Mouse (Mus musculus) CH12.LX (cell line): ENCODE data around the gene Cby1. TPM values are rescaled to one million over a fixed set of nuclear protein-coding genes. Genes with fewer than 3 reads are reported as not detected.
A peak's percentile ranks its signal among the peaks of the same experiment; 100 is the strongest.

Experiments
- DNase-seq: peaks from one replicate; pipeline ENCODE4 v3.0.0-alpha.2; 2013; ENCODE audit errors: extremely low read depth
- H3K27ac ChIP-seq: 2 replicates; pipeline ENCODE4 v1.5.1; 2012; ENCODE audit warnings: low read depth, mild to moderate bottlenecking, control low read depth, moderate library complexity; ENCODE audit not compliant: insufficient read depth
- H3K27me3 ChIP-seq: replicated peaks from 2 replicates; pipeline ENCODE3; 2012; ENCODE audit warnings: inconsistent platforms
- H3K36me3 ChIP-seq, 2 experiments: replicated peaks in 1 of 2; 2 replicates each; pipeline versions ENCODE3 to v1.6.1; 2012; ENCODE audit warnings: inconsistent platforms in 1 of 2, low read length in 1 of 2, mild to moderate bottlenecking in 1 of 2, mixed read lengths in 1 of 2, moderate library complexity in 1 of 2; ENCODE audit not compliant: control insufficient read depth in 1 of 2, insufficient read depth in 1 of 2
- H3K4me1 ChIP-seq, 2 experiments: 2 replicates each; pipeline ENCODE4 v1.6.1; 2012; ENCODE audit warnings: inconsistent platforms in 1 of 2, moderate library complexity in 1 of 2; ENCODE audit not compliant: insufficient read depth in 2 of 2, control insufficient read depth in 1 of 2
- H3K4me2 ChIP-seq: 2 replicates; pipeline ENCODE4 v1.6.1; 2012; ENCODE audit warnings: low read depth, mild to moderate bottlenecking, control low read depth; ENCODE audit not compliant: poor library complexity, insufficient read depth, severe bottlenecking
- H3K4me3 ChIP-seq, 3 experiments: fragments of 150-350 bp in 1 of 3; sonication (generic) in 1 of 3; replicated peaks in 1 of 3; 2 replicates each; pipeline versions ENCODE3 to v1.5.1; 2011 to 2012; ENCODE audit warnings: low read depth in 2 of 3, low read length in 2 of 3, mild to moderate bottlenecking in 2 of 3, moderate library complexity in 2 of 3, control low read depth in 1 of 3, improper control_type of control experiment in 1 of 3, inconsistent platforms in 1 of 3, mixed read lengths in 1 of 3; ENCODE audit not compliant: poor library complexity in 1 of 3
- H3K79me2 ChIP-seq: replicated peaks from 2 replicates; pipeline ENCODE4 v1.6.1; 2012; ENCODE audit warnings: mild to moderate bottlenecking, moderate library complexity; ENCODE audit not compliant: control insufficient read depth, poor library complexity, insufficient read depth, severe bottlenecking; ENCODE audit errors: extremely low read depth
- H3K9ac ChIP-seq: 2 replicates; pipeline ENCODE4 v1.6.1; 2012; ENCODE audit warnings: low read depth, mild to moderate bottlenecking, control low read depth, moderate library complexity; ENCODE audit not compliant: insufficient read depth
- H3K9me3 ChIP-seq: replicated peaks from 2 replicates; pipeline ENCODE3; 2012; ENCODE audit warnings: low read length, inconsistent platforms, mixed read lengths
- CHD2 ChIP-seq: IDR thresholded peaks from 2 replicates; pipeline ENCODE4 v1.6.1; 2011; ENCODE audit warnings: low read length, improper control_type of control experiment
- CTCF ChIP-seq, 2 experiments: IDR thresholded peaks in 1 of 2; conservative IDR thresholded peaks in 1 of 2; 2 replicates each; pipeline ENCODE4 v1.5.1; 2011 to 2012; ENCODE audit warnings: low read depth in 2 of 2, low read length in 2 of 2, improper control_type of control experiment in 1 of 2, inconsistent platforms in 1 of 2, mild to moderate bottlenecking in 1 of 2, moderate library complexity in 1 of 2
- E2F4 ChIP-seq: IDR thresholded peaks from 2 replicates; pipeline ENCODE4 v1.6.1; 2011; ENCODE audit warnings: low read depth, low read length, improper control_type of control experiment; ENCODE audit not compliant: insufficient replicate concordance
- ELF1 ChIP-seq: IDR thresholded peaks from 2 replicates; pipeline ENCODE4 v1.6.1; 2014; ENCODE audit warnings: low read depth, mild to moderate bottlenecking, inconsistent platforms, low read length, improper control_type of control experiment
- EP300 ChIP-seq: IDR thresholded peaks from 2 replicates; pipeline ENCODE4 v1.6.1; 2011; ENCODE audit warnings: low read length, improper control_type of control experiment
- HCFC1 ChIP-seq: IDR thresholded peaks from 2 replicates; pipeline ENCODE4 v1.6.1; 2012; ENCODE audit warnings: low read depth, mild to moderate bottlenecking, inconsistent platforms, low read length, improper control_type of control experiment
- JUN ChIP-seq: IDR thresholded peaks from 2 replicates; pipeline ENCODE4 v1.6.1; 2011; ENCODE audit warnings: low read depth, mild to moderate bottlenecking, low read length, improper control_type of control experiment, moderate library complexity; ENCODE audit not compliant: insufficient read depth
- KAT2A ChIP-seq: IDR thresholded peaks from 2 replicates; pipeline ENCODE4 v1.6.1; 2012; ENCODE audit warnings: low read length, improper control_type of control experiment, inconsistent platforms; ENCODE audit not compliant: insufficient replicate concordance
- MAFK ChIP-seq: IDR thresholded peaks from 2 replicates; pipeline ENCODE4 v1.6.1; 2011; ENCODE audit warnings: low read length, improper control_type of control experiment; ENCODE audit not compliant: insufficient replicate concordance
- MAZ ChIP-seq: IDR thresholded peaks from 2 replicates; pipeline ENCODE4 v1.6.1; 2012; ENCODE audit warnings: low read depth, mild to moderate bottlenecking, inconsistent platforms, low read length, improper control_type of control experiment, moderate library complexity
- MEF2A ChIP-seq: IDR thresholded peaks from 2 replicates; pipeline ENCODE4 v1.6.1; 2014; ENCODE audit warnings: low read depth, mild to moderate bottlenecking, inconsistent platforms, low read length, improper control_type of control experiment, borderline replicate concordance
- NELFE ChIP-seq: IDR thresholded peaks from 2 replicates; pipeline ENCODE4 v1.6.1; 2011; ENCODE audit warnings: low read depth, low read length, improper control_type of control experiment
- NRF1 ChIP-seq: IDR thresholded peaks from 2 replicates; pipeline ENCODE4 v1.6.1; 2014; ENCODE audit warnings: low read depth, mild to moderate bottlenecking, inconsistent platforms, low read length, improper control_type of control experiment, moderate library complexity
- POLR2A ChIP-seq: IDR thresholded peaks from 2 replicates; pipeline ENCODE4 v1.6.1; 2011; ENCODE audit warnings: low read depth, mild to moderate bottlenecking, improper control_type of control experiment, low read length
- SMC3 ChIP-seq: IDR thresholded peaks from 2 replicates; pipeline ENCODE4 v1.6.1; 2011; ENCODE audit warnings: low read depth, low read length, improper control_type of control experiment
- TBP ChIP-seq: conservative IDR thresholded peaks from 2 replicates; pipeline ENCODE4 v1.6.1; 2011; ENCODE audit warnings: low read depth, low read length, improper control_type of control experiment
- USF2 ChIP-seq: conservative IDR thresholded peaks from 2 replicates; pipeline ENCODE4 v1.6.1; 2011; ENCODE audit warnings: low read depth, low read length, improper control_type of control experiment
- ZKSCAN1 ChIP-seq: IDR thresholded peaks from 2 replicates; pipeline ENCODE4 v1.6.1; 2012; ENCODE audit warnings: low read depth, inconsistent platforms, low read length, improper control_type of control experiment, borderline replicate concordance
- dilution Hi-C: fragments of 300-500 bp; cut with MboI; formaldehyde crosslinking; loops from 2 replicates; pipeline ENCODE4 v1.14.3; 2020; ENCODE audit warnings: low sequenced_read_pairs; ENCODE audit not compliant: extremely low pct_unique_long_range_greater_than_20kb, extremely low pct_ligation_motif_present
- in situ Hi-C: fragments of 300-500 bp; cut with MboI; formaldehyde crosslinking; loops from 3 replicates; pipeline ENCODE4 v1.14.3; 2019; ENCODE audit warnings: low sequenced_read_pairs, low pct_ligation_motif_present, low pct_unique_long_range_greater_than_20kb, mixed read lengths
- polyA plus RNA-seq: library from polyadenylated mRNA; unstranded; fragments of >175 nt; gene quantifications from 2 replicates; pipeline ENCODE4 v1.2.1, GENCODE M21; 2012; ENCODE audit warnings: low read depth; ENCODE audit not compliant: insufficient read length
- total RNA-seq, 2 experiments: library from RNA; depleted of rRNA; stranded (reverse); fragments of 300-350 nt in 1 of 2; fragments of >200 nt in 1 of 2; gene quantifications; 2 replicates each; pipeline ENCODE4 v1.2.3; 2012 to 2014

Cby1 gene
- total and polyA plus RNA-seq, 3 experiments: 16.9 to 19.3 (median 17.6) TPM

DNA sequence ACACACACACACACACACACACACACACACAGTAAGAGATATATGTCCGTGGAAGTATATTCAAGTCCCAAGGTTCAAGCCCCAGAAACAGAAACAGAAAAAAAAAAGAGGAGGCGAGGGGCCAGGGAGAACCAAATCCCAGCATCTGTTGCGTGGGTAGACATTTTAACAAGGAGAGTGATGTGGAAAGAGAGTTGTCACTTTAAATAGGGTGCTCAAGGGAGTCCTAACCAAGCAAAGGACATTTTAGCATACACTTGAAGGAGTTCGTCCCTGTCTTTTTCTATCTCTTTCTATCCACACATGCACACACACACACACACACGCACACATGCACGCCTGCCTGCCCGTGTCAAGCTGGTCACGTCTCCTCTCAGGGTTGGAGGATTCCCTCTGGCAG is 5.7 kb downstream of the Cby1 start:
- Histone ChIP-seq H3K4me3 (no peak overlapping the region), H3K36me3 (peaks cover 22 to 54% of the 10 kb centered on the region in 2 experiments), H3K9me3 (peaks cover 7% of the 10 kb centered on the region), H3K4me2 (no peak overlapping the region), H3K27me3 (no peaks in the 10 kb centered on the region), H3K27ac (no peak overlapping the region), H3K79me2 (no peaks in the 10 kb centered on the region)
- dilution Hi-C loops: no loop called here
- no peak for DNase-seq
- TF ChIP-seq JUN: no peak
- TF ChIP-seq CHD2: no peak
- TF ChIP-seq KAT2A: no peak
- TF ChIP-seq USF2: no peak
- TF ChIP-seq ZKSCAN1: no peak
- no peak for TF ChIP-seq NRF1
- no peak for TF ChIP-seq NELFE
- TF ChIP-seq CTCF (conservative IDR thresholded peaks at IDR 0.05 in 1 of 2, IDR thresholded peaks at IDR 0.05 in 1 of 2; ENCODE audit: low read depth in 2 of 2, low read length in 2 of 2): no peak
- no peak for TF ChIP-seq HCFC1
- TF ChIP-seq TBP: no peak
- TF ChIP-seq MEF2A: no peak
- TF ChIP-seq MAZ: no peak
- no peak for TF ChIP-seq MAFK
- TF ChIP-seq POLR2A: no peak
- TF ChIP-seq ELF1: no peak
- TF ChIP-seq E2F4: no peak
- no peak for TF ChIP-seq SMC3
- TF ChIP-seq, all 38 proteins: peak for 0
- H3K9ac ChIP-seq: no peak overlapping the region
- in situ Hi-C loops: no loop called here
- H3K4me1 ChIP-seq: peaks cover 0 to 5% of the 10 kb centered on the region in 2 experiments; a peak in 2 of 4 replicates

DNA sequence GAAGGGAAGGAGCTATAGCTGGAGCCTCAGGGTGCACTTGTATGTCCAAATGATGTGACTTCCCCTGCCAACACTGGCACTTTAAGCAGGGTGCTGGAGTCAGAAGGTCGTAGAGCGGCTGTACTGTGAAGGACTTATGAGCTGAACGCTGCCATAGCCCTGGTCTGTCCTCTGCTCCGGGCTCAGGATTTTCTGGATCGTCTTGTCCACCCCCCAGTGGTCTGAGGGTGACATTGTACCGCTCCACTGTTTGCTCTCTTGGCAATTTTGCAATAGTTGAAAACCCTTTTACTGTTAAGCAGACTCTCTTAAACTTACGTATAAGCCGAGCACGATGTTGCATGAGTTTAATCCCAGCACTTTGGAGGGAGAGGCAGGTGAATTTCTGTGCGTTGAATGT is 10.2 kb downstream of the Cby1 start:
- in situ Hi-C loops: no loop called here
- peaks cover 21% of the 10 kb centered on the region for H3K79me2 ChIP-seq

More for the DNA sequence above, 10.2 kb downstream of the Cby1 start:
- Histone ChIP-seq H3K4me3 (no peak overlapping the region), H3K4me2 (no peak overlapping the region), H3K9ac (no peak overlapping the region), H3K36me3 (peaks cover 25 to 59% of the 10 kb centered on the region in 2 experiments), H3K9me3 (no peaks in the 10 kb centered on the region), H3K27ac (no peak overlapping the region), H3K4me1 (peaks cover 2 to 24% of the 10 kb centered on the region in 2 experiments), H3K27me3 (no peaks in the 10 kb centered on the region)
- TF ChIP-seq CTCF (conservative IDR thresholded peaks at IDR 0.05 in 1 of 2, IDR thresholded peaks at IDR 0.05 in 1 of 2; ENCODE audit: low read depth in 2 of 2, low read length in 2 of 2): 0 out of 4 replicates have a peak, but pooled peaks of 1 of the 2 experiments have one; percentile 4
- no peak for TF ChIP-seq EP300
- dilution Hi-C loops: no loop called here
- no peak for DNase-seq
